Mouse (Mus musculus): ENCODE results near the gene Scgb1b20.
"Not testable (repeated sequence)": the region's sequence is repeated elsewhere in the genome, so short reads cannot be mapped to it uniquely, and the experiment has no call there.

Scgb1b20 gene

GRCm38 (mm10) chr7:33372934-33373333 is at the start of gene Scgb1b20:
TSS of gene Scgb1b20 (plus strand) at chr7:33373234.
- DNase-seq: not testable (repeated sequence)

- not testable (repeated sequence) for DNase-seq
Measured at GRCm38 (mm10) chr7:33366222-33366621, 6.8 kb upstream of the Scgb1b20 start, which contains the start of gene Scgb2b20. TSS of gene Scgb2b20 (minus strand) at chr7:33366322.

- not testable (repeated sequence) for DNase-seq
Measured at GRCm38 (mm10) chr7:33399749-33400148, 26.7 kb downstream of the Scgb1b20 start.

GRCm38 (mm10) chr7:33401650-33402049 is 28.6 kb downstream of the Scgb1b20 start:
- DNase-seq: no peak

GRCm38 (mm10) chr7:33409681-33410080 is 36.6 kb downstream of the Scgb1b20 start:
- DNase-seq: not testable (repeated sequence)
